Mouse (Mus musculus) layer of hippocampus, adult 8-10 months (tissue): Measurements from ENCODE around the gene Tas2r106. TPM values are rescaled to one million over a fixed set of nuclear protein-coding genes. Genes with fewer than 3 reads are reported as not detected.

Experiments used
- DNase-seq, 2 experiments: peaks; one replicate each; pipeline ENCODE4 v3.0.0; 2022; ENCODE audit warnings: low spot score in 2 of 2
- total RNA-seq, 4 experiments: library from RNA; stranded (reverse); gene quantifications; 2 replicates each; pipeline ENCODE4 v1.2.4; 2022

The Tas2r106 gene
- not detected for total RNA-seq

- DNase-seq, result no peak
Measured at GRCm38 (mm10) chr6:131678786-131679185, at the start of gene Tas2r106. Gene Tas2r106 (minus strand): TSS chr6:131678886.

- DNase-seq, result no peak
Measured at GRCm38 (mm10) chr6:131712803-131713202, 34.1 kb upstream of the Tas2r106 start.

GRCm38 (mm10) chr6:131689963-131690362 is 11.3 kb upstream of the Tas2r106 start, which contains the start of gene Tas2r114:
Gene Tas2r114 (minus strand): TSS chr6:131690063.
- no peak for DNase-seq

- no peak for DNase-seq
Measured at GRCm38 (mm10) chr6:131687395-131687794, 8.7 kb upstream of the Tas2r106 start, which contains the start of gene Tas2r105. Gene Tas2r105 (minus strand): TSS chr6:131687495.

- no peak for DNase-seq
Measured at GRCm38 (mm10) chr6:131685644-131686043, 7.0 kb upstream of the Tas2r106 start, which contains the start of gene Tas2r104. Gene Tas2r104 (minus strand): TSS chr6:131685744.

DNA sequence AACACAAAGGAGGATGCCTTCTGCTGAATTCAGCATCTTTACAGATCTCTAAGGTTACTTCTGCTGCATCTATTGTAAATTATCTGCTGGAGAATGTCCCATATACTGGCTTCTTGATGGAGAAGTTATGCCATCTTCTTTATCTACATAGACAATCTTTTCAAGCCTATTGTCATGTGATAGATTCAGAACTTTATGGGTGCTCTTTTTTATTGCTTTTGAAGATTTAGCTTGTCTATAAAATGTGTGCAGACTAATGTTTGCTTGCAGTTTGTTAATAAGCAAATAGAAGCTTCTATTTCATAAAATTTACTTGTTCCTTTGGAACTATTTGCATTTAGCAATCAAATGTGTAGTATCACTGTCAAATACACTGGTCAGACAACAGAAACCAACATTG is 18.6 kb downstream of the Tas2r106 start, which contains the start of gene Tas2r107:
Gene Tas2r107 (minus strand): TSS at position 101 of the 400 bp plus-strand sequence.
- no peak for DNase-seq

DNA sequence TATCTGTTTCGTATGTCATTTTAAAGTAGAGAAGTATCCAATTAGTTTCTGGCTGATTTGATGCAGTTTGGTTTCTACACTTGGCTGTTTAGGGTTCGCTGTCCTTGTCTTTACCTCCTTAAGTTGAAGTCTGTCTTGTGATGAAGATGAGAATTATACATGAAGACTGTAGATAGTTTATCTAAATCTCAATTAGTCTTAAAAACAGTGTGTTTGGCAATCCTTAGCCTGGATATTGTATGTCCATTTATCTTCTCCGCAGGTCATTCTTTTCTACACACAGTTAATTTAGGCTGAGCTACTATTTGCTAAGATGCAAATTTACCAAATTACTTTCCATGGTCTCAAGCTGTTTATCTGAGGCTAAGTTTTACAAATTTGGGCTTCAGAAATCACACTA is 47.9 kb downstream of the Tas2r106 start, which contains the start of gene Tas2r130:
Gene Tas2r130 (minus strand): TSS at position 101 of the 400 bp plus-strand sequence.
- DNase-seq, result no peak

Other genes with a start within 250 kb of the Tas2r106 start
- gene 5430401F13Rik, start 192.5 kb downstream of the Tas2r106 start, total RNA-seq, result not detected
- gene Gm6619, start 192.5 kb downstream of the Tas2r106 start, total RNA-seq, result not detected
- not detected for gene Tas2r130, start 48.0 kb downstream of the Tas2r106 start, total RNA-seq
- gene Tas2r107, start 18.7 kb downstream of the Tas2r106 start, total RNA-seq, result not detected
- gene Tas2r104, start 6.9 kb upstream of the Tas2r106 start, total RNA-seq, result not detected
- not detected for gene Tas2r105, start 8.6 kb upstream of the Tas2r106 start, total RNA-seq
- not detected for gene Tas2r114, start 11.2 kb upstream of the Tas2r106 start, total RNA-seq